Mouse (Mus musculus) cerebellum, postnatal 14 days (tissue): Measurements from ENCODE around the gene Arl4c.
A peak's percentile ranks its signal among the peaks of the same experiment; 100 is the strongest.
"Not testable (repeated sequence)": the region's sequence is repeated elsewhere in the genome, so short reads cannot be mapped to it uniquely, and the experiment has no call there.

Source experiments
- DNase-seq, 2 experiments: peaks; one replicate each; pipeline ENCODE4 v3.0.0; 2021; ENCODE audit warnings: mixed read lengths in 2 of 2

The Arl4c gene

DNA sequence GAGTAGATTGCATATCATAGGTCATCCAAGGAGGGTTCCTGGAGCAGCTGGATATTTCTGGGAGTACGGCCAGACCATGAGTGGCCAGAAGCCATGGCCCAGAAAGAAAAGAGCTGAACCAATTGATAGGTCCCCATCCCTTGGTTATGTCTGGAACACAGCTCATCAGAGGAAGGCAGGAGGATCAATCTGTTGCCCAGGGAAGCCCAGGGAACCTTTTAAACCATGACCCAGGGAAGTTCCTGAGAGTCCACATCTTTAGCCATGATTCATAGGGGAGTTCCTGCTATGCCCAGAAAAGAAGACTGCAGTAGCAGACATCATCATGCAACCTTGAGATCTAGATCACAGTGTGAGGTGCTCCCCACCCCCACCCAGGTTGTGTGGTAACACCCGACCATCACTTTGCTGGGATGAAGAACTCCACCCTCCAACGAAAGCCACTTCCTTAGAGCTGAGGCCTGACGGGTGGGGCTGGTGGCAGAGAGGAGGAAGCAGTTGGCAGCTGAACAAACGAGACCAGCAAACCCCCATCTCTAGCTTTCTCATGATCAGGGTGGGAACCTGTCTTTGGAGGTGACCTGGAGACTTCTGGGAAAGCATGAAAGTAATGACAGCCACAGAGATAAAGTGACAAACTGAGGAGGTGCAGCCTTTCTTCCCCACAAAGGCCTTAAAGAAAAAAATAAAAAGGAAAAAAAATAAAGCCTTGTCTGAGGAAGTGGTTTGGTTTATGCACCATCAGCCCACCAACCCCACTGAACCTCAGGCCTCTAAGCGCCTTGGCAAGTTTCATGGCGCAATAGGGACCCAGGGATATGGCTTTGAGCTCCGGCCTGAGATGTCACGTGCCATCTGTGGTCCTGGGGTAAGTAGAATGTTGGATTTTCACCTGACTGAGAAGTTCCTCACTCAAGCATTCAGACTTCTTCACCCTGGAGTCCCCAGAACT, 47.2 kb downstream of the Arl4c start:
- no peak for DNase-seq

GRCm38 (mm10) chr1:88653614-88654520, 48.2 kb downstream of the Arl4c start:
- no peak for DNase-seq

DNA sequence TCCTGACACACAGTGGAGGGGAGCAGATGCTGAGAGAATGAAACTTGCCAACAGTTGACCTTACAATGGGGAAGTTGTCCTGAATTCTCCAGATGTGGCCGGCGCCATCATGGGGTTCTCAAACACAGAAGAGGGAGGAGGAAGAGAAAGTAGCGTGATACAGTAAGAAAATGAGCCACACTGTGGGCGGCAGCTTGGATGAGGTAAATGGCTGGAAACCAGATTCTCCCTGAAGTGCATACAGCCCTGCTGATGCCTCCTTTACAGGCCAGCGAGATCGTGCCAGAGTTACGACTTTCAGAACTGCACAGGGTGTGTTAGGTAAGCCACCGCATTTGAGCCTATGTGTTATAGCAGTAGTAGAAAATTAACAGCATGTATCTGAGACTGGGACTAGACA, 49.3 kb downstream of the Arl4c start:
- DNase-seq = no peak

DNA sequence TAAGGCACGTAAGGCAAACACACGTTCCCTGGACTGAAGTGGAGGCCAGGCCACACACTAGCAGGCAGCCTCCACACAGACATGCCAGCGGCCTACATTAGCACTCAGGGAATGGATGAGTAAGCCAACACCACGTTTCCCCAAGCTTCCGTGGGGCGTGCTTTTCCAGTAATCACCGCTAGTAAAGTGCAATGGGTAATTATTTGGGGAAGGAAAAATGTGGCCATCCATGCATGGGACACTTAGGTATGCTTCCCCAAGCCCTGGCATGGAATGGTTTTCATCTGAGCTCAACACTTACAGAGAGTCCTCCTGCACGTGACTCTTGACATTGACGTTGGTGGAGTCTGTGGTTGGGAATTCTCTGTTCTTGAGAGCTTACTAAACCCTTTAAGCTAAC, 50.4 kb downstream of the Arl4c start:
- DNase-seq = no peak

GRCm38 (mm10) chr1:88648742-88649141, 53.3 kb downstream of the Arl4c start:
- DNase-seq = peak; percentile 17 to 26

DNA sequence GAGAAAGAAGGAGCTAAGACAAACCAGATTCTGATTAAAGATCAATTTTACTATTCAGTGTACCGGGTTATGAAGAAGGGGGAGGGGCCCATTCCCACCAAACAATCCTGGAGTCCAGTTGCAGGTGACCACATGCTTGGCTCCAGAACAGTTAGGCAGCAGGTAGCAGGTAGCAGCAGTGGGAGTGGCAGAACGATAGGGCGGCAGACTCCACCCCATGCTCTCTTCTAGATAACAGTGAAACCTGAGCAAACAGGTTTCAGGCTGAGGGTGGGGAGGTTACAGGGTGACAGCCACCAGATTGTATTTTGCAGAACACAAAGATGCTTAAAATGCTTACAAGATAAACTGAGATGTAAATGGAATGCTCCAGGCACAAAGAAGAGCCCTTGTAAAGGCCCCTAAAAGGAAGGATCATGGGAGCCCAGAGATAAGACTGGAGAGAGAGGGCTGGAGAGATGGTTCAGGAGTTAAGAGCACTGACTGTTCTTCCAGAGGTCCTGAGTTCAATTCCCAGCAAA, 56.4 kb downstream of the Arl4c start:
- DNase-seq = no peak

- no peak for DNase-seq
These were observed 57.6 kb downstream of the Arl4c start for GRCm38 (mm10) chr1:88644417-88644816.

- DNase-seq = peak; percentile 45 to 74
These were observed 58.7 kb downstream of the Arl4c start for GRCm38 (mm10) chr1:88643181-88643823.

GRCm38 (mm10) chr1:88642735-88643134, 59.3 kb downstream of the Arl4c start:
- DNase-seq = no peak

- no peak for DNase-seq
These were observed 60.3 kb downstream of the Arl4c start for GRCm38 (mm10) chr1:88641678-88642215.

GRCm38 (mm10) chr1:88641194-88641593, 60.8 kb downstream of the Arl4c start:
- no peak for DNase-seq

DNA sequence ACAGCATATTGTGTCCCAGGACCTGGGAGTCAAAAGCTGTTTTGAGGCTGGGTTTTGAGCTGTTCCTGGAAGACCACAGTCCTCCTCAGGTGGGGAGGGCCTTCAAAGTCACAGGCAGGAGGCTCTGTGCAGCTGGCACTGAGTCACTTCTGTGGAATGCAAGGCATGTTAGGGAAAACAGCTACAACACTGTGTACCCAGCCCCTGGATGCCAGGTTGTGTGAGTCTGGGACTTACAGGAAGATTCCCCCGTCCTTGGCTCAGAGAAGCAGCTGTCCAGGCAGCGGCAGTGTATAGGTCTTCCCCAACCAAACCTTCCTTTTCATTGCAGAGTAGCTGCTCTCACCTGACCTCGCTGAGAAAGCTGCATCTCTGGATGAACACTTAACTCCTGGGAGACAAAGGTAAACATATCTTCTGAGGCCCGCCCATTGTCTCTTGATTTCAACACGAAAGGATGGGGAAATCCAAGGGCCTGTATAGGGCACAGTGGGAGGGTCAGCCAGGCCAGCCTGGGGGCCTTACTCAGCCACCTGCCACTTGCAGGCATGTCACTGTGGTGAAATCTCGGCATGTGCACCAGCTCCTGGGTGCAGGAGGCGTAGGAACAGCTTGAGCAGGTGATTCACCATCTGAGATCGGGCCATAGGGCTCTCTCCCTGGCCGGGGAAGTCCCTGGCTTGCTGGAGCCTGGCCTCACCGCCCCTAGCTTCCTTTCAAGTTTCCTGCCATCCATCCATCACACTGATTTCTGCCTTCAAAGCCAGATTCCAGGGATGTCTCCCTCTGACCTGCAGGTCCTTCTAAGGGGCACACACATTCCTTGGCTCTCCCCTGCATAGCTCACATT, 62.4 kb downstream of the Arl4c start:
- DNase-seq = no peak

- no peak for DNase-seq
These were observed 63.4 kb downstream of the Arl4c start for GRCm38 (mm10) chr1:88638622-88639021.

DNA sequence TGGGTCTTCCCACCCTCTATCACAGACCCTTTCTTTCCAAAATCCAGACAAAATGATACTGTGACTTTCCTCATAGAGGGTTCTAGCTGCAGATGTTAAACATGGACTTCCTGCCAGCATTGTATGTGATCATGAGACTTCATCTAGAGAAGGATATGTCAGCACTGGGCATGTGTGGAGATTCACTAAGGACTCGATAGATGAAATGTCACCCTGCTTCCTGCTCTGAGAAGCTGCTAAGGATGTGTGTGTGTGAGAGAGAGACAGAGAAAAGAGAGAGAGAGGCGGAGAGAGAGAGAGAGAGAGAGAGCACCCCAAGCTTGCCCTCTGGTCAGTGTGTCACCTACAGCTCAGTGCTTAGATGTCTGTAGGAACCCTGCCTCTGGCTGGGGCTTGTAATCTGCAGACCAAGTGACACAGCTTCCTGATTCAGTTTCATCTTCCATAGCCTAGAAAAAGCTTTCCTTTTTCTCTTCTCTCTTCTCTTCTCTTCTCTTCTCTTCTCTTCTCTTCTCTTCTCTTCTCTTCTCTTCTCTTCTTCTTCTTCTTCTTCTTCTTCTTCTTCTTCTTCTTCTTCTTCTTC, 65.4 kb downstream of the Arl4c start:
- DNase-seq = not testable (repeated sequence)

GRCm38 (mm10) chr1:88635659-88636058, 66.4 kb downstream of the Arl4c start:
- DNase-seq = no peak

GRCm38 (mm10) chr1:88632851-88633250, 69.2 kb downstream of the Arl4c start:
- DNase-seq = no peak

- no peak for DNase-seq
These were observed 72.0 kb downstream of the Arl4c start for GRCm38 (mm10) chr1:88629966-88630488.

DNA sequence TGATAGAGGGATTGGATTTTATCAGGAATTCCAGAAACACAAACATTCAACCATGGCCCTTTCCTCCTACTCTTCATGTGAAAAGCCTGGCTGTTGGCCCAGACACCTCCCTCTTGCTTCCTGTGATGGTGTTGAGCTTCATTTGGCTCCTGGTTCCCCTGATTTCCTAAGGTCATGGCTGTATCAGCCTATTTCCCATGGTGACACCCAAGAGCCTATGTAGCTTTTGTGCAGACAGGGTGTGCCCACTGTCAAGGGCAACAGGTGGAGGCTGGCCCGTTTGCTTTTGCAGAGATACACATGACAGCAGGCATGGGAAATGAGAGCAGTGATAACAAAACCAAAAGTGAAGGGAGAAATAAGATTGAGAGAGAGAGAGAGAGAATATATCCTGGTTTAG, 76.8 kb downstream of the Arl4c start:
- no peak for DNase-seq

DNA sequence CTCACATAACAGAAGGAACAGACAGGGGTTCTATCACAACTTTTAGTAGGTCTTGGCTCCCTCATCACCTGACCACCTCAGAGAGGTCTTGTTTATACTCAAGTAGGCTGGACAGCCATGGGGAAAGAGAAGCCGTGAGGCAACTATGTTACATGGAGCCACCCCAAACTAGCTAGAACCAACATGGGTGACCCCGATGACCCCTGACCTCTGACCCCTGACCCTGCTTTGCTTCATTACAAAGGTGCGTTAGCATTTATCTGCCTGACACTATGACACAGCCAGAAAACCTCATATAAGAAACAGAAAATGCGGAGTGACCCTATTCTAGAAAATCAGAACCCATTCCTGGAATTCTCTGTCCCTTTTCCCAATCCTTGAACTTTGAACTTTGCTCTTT, 77.6 kb downstream of the Arl4c start:
- DNase-seq = peak in 1 of 2 experiments; percentile 12

DNA sequence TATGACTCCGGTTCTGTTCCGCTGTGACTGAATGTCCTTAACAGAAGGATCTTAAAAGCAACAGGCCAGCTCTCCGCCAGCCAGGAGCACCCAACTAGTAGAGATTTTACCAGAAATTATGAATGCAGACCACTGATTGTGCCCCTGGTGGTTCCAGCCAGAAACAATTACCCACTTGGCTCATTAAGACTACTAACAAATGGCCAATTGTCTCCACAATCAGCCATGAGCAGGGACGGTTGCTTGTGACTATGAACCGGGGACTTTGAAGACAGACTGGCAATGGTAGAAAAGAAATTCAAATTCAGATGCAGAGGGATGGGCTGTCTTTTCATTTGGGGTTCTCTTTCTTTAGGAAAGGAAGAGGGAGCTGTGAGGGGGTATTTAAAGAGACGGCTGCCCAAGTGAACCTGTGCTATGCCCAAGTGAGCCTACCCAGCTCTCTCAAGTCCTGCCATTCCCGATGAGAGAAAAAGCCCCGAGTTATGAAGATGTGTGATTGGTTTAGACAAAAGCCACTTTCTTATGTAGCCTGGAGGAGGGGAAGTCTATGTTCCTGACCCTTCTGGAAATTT, 78.4 kb downstream of the Arl4c start:
- peak in 1 of 2 experiments; percentile 26 for DNase-seq
